Mouse (Mus musculus): Measurements from ENCODE around the gene Ndufv2. TPM values are rescaled to one million over a fixed set of nuclear protein-coding genes. Genes with fewer than 3 reads are reported as not detected.

Gene Ndufv2
- polyA plus RNA-seq, 1 experiment from 2014 or later, result 454 TPM

DNA sequence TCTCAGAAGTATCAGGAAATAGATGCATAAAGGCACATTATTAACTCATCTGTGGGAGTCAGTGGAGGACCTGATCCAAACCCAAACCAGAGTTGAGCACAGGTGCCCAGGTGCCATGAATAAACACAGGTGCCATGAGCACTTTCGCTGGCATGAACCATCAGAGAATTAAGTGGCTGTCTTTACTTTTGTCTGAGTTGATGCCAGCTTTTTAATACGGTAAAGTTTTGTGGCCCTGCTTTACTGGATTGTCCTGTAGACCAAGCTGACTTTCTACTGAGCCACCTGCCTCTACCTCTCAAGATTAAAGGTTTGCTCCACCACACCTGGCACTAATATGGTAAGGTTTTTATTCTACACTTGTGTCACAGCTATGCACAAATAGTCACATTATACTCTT lies 9.3 kb downstream of the Ndufv2 start:
- no peaks in the 10 kb centered on the region for H3K9me3 ChIP-seq (ENCODE audit: control insufficient read depth, low read length)
- peaks cover 13% of the 10 kb centered on the region for H3K36me3 ChIP-seq (ENCODE audit: control insufficient read depth, insufficient read depth, low read length)
- H3K4me2 ChIP-seq (ENCODE audit: low read depth, low read length), result no peak overlapping the region
- no peaks in the 10 kb centered on the region for H3K27me3 ChIP-seq (ENCODE audit: control insufficient read depth, insufficient read depth, low read length)
- ATAC-seq (ENCODE audit: low read depth), result no peak
- 97% methylated on average over 2 of the region's 2 CpGs for WGBS
- H3K9ac ChIP-seq (replicated peaks; ENCODE audit: low read depth, low read length), result no peak overlapping the region
- no peak overlapping the region for H3K27ac ChIP-seq (ENCODE audit: low read depth, low read length)
- H3K4me3 ChIP-seq (ENCODE audit: low read depth, low read length), result no peak overlapping the region
- peaks cover 3% of the 10 kb centered on the region; the same call in 1 of the 2 replicates for H3K4me1 ChIP-seq (ENCODE audit: control insufficient read depth, insufficient read depth, low read length)

DNA sequence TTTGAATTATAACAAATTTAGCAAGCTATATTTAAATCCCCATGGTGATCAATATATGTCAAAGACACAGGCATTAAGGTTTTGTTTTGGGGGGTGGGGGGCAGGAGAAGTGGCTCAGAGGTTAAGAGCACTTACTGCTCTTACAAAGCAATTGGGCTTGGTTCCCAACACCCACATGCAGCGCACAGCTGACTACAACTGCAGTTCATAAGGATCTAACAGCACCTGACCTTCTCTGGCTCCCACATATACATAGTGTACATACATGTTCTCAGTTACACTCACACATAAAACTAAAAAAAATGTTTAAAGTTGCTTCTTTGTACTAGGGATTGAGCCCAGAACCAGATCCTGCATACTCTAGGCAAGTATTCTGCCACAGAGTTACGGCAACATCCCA lies 10.0 kb downstream of the Ndufv2 start:
- Histone ChIP-seq H3K36me3 (ENCODE audit: control insufficient read depth, insufficient read depth, low read length) (peaks cover 14% of the 10 kb centered on the region), H3K27me3 (ENCODE audit: control insufficient read depth, insufficient read depth, low read length) (no peaks in the 10 kb centered on the region), H3K4me3 (ENCODE audit: low read depth, low read length) (no peak overlapping the region), H3K27ac (ENCODE audit: low read depth, low read length) (no peak overlapping the region), H3K4me2 (ENCODE audit: low read depth, low read length) (no peak overlapping the region), H3K9me3 (ENCODE audit: control insufficient read depth, low read length) (no peaks in the 10 kb centered on the region), H3K4me1 (ENCODE audit: control insufficient read depth, insufficient read depth, low read length) (no peaks in the 10 kb centered on the region), H3K9ac (replicated peaks; ENCODE audit: low read depth, low read length) (no peak overlapping the region)
- no peak for ATAC-seq (ENCODE audit: low read depth)
- WGBS, result 95% methylated on average over 2 of the region's 2 CpGs

DNA sequence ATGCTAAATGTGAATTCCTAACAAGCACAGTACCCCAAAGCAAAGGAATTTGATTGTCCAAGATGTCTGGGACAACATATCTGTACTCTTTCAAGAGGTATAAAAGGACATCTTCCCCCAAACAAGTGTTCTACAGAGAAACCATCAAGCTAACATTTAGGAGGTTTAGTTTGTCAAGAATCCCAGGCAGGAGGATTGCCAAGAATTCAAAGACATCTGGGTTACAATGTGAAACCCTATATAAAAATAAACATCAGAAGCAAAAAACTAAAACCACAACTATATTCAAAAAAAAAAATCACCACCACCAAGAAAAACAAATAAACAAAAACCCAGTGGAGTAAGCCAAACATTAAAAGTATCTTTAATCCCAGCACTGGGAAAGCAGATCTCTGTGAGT lies 11.1 kb downstream of the Ndufv2 start:
- peaks cover 18% of the 10 kb centered on the region for H3K36me3 ChIP-seq (ENCODE audit: control insufficient read depth, insufficient read depth, low read length)
- H3K9ac ChIP-seq (replicated peaks; ENCODE audit: low read depth, low read length), result no peak overlapping the region
- H3K4me2 ChIP-seq (ENCODE audit: low read depth, low read length), result no peak overlapping the region
- no peak for ATAC-seq (ENCODE audit: low read depth)
- no peak overlapping the region for H3K27ac ChIP-seq (ENCODE audit: low read depth, low read length)
- no peaks in the 10 kb centered on the region for H3K9me3 ChIP-seq (ENCODE audit: control insufficient read depth, low read length)
- no peaks in the 10 kb centered on the region for H3K27me3 ChIP-seq (ENCODE audit: control insufficient read depth, insufficient read depth, low read length)
- no peaks in the 10 kb centered on the region for H3K4me1 ChIP-seq (ENCODE audit: control insufficient read depth, insufficient read depth, low read length)
- H3K4me3 ChIP-seq (ENCODE audit: low read depth, low read length), result no peak overlapping the region

DNA sequence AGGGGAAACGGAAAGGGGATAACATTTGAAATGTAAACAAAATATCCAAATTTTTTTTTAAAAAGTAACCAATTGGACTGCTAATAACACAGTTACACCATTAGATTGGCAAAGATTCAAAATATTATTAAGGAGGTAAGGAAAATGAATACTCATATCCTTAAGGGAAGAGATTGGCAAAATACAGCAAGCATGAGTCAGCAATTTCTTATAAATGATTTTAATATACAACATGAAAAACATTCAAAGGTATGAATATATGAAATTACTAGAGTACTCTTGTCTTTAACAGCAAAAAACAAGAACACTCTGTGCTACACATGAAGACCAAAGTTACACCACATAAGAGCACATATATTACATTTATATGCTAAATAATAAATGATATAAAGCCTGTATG lies 16.3 kb downstream of the Ndufv2 start:
- Histone ChIP-seq H3K4me2 (ENCODE audit: low read depth, low read length) (no peak overlapping the region), H3K9me3 (ENCODE audit: control insufficient read depth, low read length) (no peaks in the 10 kb centered on the region), H3K4me1 (ENCODE audit: control insufficient read depth, insufficient read depth, low read length) (no peaks in the 10 kb centered on the region), H3K36me3 (ENCODE audit: control insufficient read depth, insufficient read depth, low read length) (peaks cover 24% of the 10 kb centered on the region), H3K9ac (replicated peaks; ENCODE audit: low read depth, low read length) (no peak overlapping the region), H3K27ac (ENCODE audit: low read depth, low read length) (no peak overlapping the region), H3K27me3 (ENCODE audit: control insufficient read depth, insufficient read depth, low read length) (no peaks in the 10 kb centered on the region), H3K4me3 (ENCODE audit: low read depth, low read length) (no peak overlapping the region)
- WGBS, result 100% methylated on average over 1 of the region's 1 CpGs
- ATAC-seq (ENCODE audit: low read depth), result no peak

DNA sequence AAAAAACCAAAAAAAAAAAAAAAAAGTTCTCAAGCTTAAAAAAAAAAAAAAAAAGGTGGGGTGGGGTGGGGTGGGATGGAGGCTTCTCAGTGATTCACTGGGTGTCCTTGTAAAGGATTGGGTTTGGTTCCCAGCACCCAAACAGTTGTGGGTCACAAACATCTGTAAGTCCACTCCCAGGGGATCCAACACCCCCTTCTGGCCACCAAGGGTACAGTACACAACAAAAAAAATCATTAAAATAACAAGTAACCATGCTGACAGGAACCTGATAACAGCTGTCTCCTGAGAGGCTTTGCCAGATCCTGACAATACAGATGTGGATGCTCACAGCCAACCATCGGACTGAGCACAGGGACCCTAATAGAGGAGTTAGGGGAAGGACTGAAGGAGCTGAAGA lies 16.9 kb downstream of the Ndufv2 start:
- H3K4me2 ChIP-seq (ENCODE audit: low read depth, low read length), result no peak overlapping the region
- no peak overlapping the region for H3K4me3 ChIP-seq (ENCODE audit: low read depth, low read length)
- H3K36me3 ChIP-seq (ENCODE audit: control insufficient read depth, insufficient read depth, low read length), result peaks cover 29% of the 10 kb centered on the region
- H3K27ac ChIP-seq (ENCODE audit: low read depth, low read length), result no peak overlapping the region
- no peaks in the 10 kb centered on the region for H3K9me3 ChIP-seq (ENCODE audit: control insufficient read depth, low read length)
- ATAC-seq (ENCODE audit: low read depth), result no peak
- no peaks in the 10 kb centered on the region for H3K4me1 ChIP-seq (ENCODE audit: control insufficient read depth, insufficient read depth, low read length)
- WGBS, result 96% methylated on average over 1 of the region's 1 CpGs
- H3K9ac ChIP-seq (replicated peaks; ENCODE audit: low read depth, low read length), result no peak overlapping the region
- no peaks in the 10 kb centered on the region for H3K27me3 ChIP-seq (ENCODE audit: control insufficient read depth, insufficient read depth, low read length)

DNA sequence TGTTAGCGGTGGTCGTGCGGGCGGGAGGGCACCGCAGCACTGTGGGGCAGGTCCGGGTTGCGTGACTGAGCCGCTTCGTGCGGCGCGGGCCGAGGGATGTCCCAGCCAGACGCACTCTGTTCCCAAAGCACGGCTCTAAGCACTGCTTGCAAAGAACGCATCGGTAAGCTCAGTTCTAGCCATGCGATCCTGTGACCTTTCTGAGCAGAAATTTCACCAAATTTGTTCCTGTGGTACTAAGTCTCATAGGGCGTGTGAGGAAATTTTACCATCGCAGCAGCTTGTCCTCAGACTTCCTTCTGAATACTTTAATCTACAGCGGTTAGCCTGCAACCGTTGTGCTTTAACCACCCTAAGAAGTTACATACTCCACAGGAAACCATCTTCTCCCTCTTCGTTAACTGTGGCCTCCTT lies 23.9 kb downstream of the Ndufv2 start:
- H3K9ac ChIP-seq (replicated peaks; ENCODE audit: low read depth, low read length), result peak overlapping the region; percentile 86
- H3K36me3 ChIP-seq (ENCODE audit: control insufficient read depth, insufficient read depth, low read length), result peaks cover 25% of the 10 kb centered on the region
- peak; percentile 79 for ATAC-seq (ENCODE audit: low read depth)
- H3K27me3 ChIP-seq (ENCODE audit: control insufficient read depth, insufficient read depth, low read length), result no peaks in the 10 kb centered on the region
- peak overlapping the region; percentile 78 for H3K4me2 ChIP-seq (ENCODE audit: low read depth, low read length)
- peak overlapping the region; percentile 83 for H3K27ac ChIP-seq (ENCODE audit: low read depth, low read length)
- WGBS, result 0% methylated on average over 23 of the region's 23 CpGs
- H3K4me1 ChIP-seq (ENCODE audit: control insufficient read depth, insufficient read depth, low read length), result peaks cover 12% of the 10 kb centered on the region
- no peaks in the 10 kb centered on the region for H3K9me3 ChIP-seq (ENCODE audit: control insufficient read depth, low read length)
- peak overlapping the region; percentile 87 for H3K4me3 ChIP-seq (ENCODE audit: low read depth, low read length)

DNA sequence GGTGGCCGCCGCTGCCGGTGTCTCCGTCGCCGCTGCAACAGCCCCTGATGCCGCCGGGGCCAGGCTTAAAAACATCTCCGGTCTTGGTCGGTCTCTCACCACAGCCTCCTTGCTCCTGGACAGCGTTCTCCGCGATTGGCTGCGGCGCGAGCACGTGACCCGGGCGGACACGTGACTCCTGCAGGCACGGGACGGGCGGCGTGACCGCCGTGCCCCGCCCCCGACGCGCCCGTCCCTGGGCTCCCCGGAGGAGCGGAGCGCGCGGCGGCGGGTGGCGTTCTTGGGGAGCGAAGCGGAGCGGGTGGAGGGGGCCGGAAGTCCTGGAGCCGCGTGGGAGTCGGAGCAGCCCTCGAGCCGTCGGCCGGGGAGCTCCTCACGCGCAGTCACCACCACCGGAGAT lies 24.4 kb downstream of the Ndufv2 start, which contains the start of gene Ankrd12:
Gene Ankrd12, minus strand, starts transcription at position 156 of the 400 bp plus-strand sequence.
- peak within 1 kb of the TSS; percentile 93 for H3K27ac ChIP-seq (ENCODE audit: low read depth, low read length)
- H3K9ac ChIP-seq (replicated peaks; ENCODE audit: low read depth, low read length), result peak within 1 kb of the TSS; percentile 86
- WGBS, result under 1% methylated on average over 47 of the region's 53 CpGs
- H3K36me3 ChIP-seq (ENCODE audit: control insufficient read depth, insufficient read depth, low read length), result peaks cover 25% of the 10 kb centered on the region
- ATAC-seq (ENCODE audit: low read depth), result peak; percentile 98
- H3K4me1 ChIP-seq (ENCODE audit: control insufficient read depth, insufficient read depth, low read length), result peaks cover 12% of the 10 kb centered on the region
- H3K4me3 ChIP-seq (ENCODE audit: low read depth, low read length), result peak within 1 kb of the TSS; percentile 87
- peak within 1 kb of the TSS; percentile 78 for H3K4me2 ChIP-seq (ENCODE audit: low read depth, low read length)
- no peaks in the 10 kb centered on the region for H3K27me3 ChIP-seq (ENCODE audit: control insufficient read depth, insufficient read depth, low read length)
- H3K9me3 ChIP-seq (ENCODE audit: control insufficient read depth, low read length), result no peaks in the 10 kb centered on the region

DNA sequence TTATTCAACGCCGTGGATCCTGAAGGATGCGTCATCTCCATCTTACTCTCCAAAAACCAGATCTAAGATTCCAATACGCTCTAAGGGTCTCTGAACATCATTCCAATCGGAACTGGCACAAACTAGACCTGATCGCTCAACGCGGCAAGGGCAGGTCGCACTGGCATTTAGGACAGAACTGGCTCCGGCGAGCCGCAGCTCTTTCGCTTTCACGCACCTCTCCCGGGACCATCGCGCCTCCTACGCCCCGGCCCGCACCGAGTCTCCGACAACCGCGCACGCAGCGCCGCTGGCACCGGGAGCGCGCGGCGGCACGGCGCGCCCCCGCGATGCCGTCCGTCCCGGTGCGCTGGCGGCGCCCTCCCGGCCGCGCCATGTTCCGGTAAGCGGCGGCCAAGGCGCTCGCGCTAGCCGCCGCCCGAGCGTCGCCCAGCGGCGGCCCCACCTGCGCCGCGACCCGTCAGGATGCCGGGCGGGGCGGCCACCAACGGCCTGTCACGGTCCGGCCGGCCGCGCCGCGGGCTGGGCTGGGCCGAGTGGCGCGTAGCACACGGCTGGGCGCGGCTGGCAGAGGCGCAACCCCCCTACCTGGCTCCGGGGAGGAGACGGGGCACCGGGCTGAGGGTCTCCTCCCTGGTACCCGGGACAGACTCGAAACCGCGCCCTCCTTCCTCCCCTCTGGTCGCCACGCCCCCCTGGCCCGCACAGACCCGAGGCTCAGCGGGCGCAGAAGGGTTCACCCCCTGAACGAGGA lies 25.0 kb downstream of the Ndufv2 start:
- under 1% methylated on average over 73 of the region's 95 CpGs for WGBS
- Histone ChIP-seq H3K4me3 (ENCODE audit: low read depth, low read length) (peak overlapping the region; percentile 87), H3K9me3 (ENCODE audit: control insufficient read depth, low read length) (no peaks in the 10 kb centered on the region), H3K27ac (ENCODE audit: low read depth, low read length) (peak overlapping the region; percentile 93), H3K36me3 (ENCODE audit: control insufficient read depth, insufficient read depth, low read length) (peaks cover 24% of the 10 kb centered on the region), H3K27me3 (ENCODE audit: control insufficient read depth, insufficient read depth, low read length) (no peaks in the 10 kb centered on the region), H3K9ac (replicated peaks; ENCODE audit: low read depth, low read length) (peak overlapping the region; percentile 86), H3K4me1 (ENCODE audit: control insufficient read depth, insufficient read depth, low read length) (peaks cover 12% of the 10 kb centered on the region), H3K4me2 (ENCODE audit: low read depth, low read length) (peak overlapping the region; percentile 78)
- ATAC-seq (ENCODE audit: low read depth), result peak; percentile 85

DNA sequence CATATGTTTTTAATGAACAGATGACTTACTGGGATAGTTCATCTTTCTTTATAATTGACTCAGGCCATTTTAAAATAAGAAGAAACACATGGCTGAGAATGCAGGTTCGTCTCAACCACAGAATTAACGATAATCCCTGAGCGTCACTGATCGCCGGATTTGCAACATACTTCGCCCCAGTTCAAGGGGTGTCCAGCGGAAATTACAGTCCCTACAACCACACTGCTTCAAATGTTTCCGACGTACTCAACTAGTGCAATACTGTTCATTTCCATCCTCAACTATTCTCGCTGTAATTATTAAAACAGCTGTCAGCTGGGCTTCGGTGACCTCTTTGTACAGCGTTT lies 25.6 kb downstream of the Ndufv2 start:
- H3K27me3 ChIP-seq (ENCODE audit: control insufficient read depth, insufficient read depth, low read length), result no peaks in the 10 kb centered on the region
- no peaks in the 10 kb centered on the region for H3K9me3 ChIP-seq (ENCODE audit: control insufficient read depth, low read length)
- WGBS, result 4% methylated on average over 12 of the region's 12 CpGs
- H3K27ac ChIP-seq (ENCODE audit: low read depth, low read length), result peak overlapping the region; percentile 93
- peaks cover 19% of the 10 kb centered on the region for H3K36me3 ChIP-seq (ENCODE audit: control insufficient read depth, insufficient read depth, low read length)
- ATAC-seq (ENCODE audit: low read depth), result no peak
- H3K9ac ChIP-seq (replicated peaks; ENCODE audit: low read depth, low read length), result peak overlapping the region; percentile 86
- peak overlapping the region; percentile 78 for H3K4me2 ChIP-seq (ENCODE audit: low read depth, low read length)
- peaks cover 12% of the 10 kb centered on the region for H3K4me1 ChIP-seq (ENCODE audit: control insufficient read depth, insufficient read depth, low read length)
- peak overlapping the region; percentile 87 for H3K4me3 ChIP-seq (ENCODE audit: low read depth, low read length)
